Mouse (Mus musculus) kidney, adult 8-10 months (tissue): ENCODE data around the gene Abca7.

Experiments
- DNase-seq, 2 experiments: peaks; one replicate each; pipeline ENCODE4 v3.0.0; 2022

Gene Abca7

DNA sequence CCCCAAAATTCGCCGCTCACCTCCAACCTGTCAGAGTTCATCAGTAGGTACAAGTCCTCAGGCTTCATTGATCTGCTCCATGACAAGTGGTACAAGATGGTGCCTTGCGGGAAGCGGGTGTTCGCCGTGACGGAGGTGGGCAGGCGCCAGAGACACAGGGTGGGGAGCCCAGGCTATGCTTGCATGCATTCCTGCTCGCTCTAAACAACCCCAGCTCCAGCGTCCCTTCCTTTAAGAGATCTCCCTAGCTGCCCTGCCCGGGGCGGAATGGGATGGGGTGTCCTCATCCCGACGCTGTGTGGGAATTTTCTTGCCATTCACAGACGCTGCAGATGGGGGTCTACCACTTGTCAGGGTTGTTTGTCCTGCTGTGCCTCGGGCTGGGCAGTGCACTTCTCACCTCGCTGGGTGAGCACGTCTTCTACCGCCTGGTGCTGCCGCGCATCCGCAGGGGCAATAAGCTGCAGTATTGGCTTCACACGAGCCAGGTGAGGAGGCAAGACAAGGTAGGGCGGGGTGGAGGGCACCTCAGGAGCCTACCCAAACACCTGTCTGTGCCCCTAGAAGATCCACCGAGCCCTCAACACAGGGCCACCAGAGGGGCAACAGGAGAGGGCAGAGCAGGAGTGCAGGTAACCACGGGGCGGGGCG, 20.1 kb upstream of the Abca7 start:
- no peak for DNase-seq

DNA sequence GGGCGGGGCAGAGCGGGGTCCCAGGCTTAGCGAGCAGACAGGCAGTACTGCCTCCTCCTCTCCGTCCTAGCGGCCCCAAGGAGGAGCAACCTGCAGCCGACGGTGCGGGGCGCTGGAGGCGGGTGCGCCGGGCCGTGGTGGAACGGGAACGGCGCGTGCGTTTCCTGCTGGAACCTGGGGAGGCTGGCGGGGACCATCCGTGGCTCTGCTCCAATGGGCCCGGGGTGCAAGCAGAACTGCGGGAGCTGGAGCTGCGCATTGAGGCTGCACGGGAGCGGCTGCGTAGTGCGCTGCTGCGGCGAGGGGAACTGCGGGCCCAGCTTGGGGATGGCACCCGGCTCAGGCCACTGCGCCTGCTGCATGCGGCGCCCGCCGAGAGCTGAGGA, 19.6 kb upstream of the Abca7 start:
- no peak for DNase-seq

DNA sequence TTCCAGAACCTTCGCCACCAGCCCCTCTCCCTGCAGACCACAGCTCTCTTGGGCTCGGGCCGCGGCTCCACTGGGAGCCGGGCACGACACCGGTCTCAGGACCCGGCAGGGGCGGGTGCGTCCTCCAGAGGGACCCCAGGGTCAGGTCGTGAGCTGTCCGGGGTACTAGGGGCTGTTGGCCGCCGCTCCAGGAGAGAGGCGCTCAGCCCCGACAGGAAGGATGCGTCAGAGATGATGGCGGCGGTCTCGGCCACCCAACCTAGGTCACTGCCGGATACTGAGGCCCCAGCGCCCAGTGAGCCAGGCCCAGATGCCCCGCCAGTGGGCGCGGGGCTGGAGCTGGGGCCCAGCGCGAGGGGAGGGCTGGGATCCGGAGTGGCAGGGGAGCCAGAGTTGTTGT, 19.0 kb upstream of the Abca7 start:
- DNase-seq = no peak

- no peak for DNase-seq
Observed at GRCm38 (mm10) chr10:79978061-79978460, 18.2 kb upstream of the Abca7 start.

- DNase-seq = no peak
Observed at GRCm38 (mm10) chr10:79979401-79980155, 16.7 kb upstream of the Abca7 start.

- DNase-seq = no peak
Observed at GRCm38 (mm10) chr10:79983205-79983604, 13.1 kb upstream of the Abca7 start.

- DNase-seq = peak; percentile 80 to 87
Observed at GRCm38 (mm10) chr10:79983670-79984069, 12.6 kb upstream of the Abca7 start.

DNA sequence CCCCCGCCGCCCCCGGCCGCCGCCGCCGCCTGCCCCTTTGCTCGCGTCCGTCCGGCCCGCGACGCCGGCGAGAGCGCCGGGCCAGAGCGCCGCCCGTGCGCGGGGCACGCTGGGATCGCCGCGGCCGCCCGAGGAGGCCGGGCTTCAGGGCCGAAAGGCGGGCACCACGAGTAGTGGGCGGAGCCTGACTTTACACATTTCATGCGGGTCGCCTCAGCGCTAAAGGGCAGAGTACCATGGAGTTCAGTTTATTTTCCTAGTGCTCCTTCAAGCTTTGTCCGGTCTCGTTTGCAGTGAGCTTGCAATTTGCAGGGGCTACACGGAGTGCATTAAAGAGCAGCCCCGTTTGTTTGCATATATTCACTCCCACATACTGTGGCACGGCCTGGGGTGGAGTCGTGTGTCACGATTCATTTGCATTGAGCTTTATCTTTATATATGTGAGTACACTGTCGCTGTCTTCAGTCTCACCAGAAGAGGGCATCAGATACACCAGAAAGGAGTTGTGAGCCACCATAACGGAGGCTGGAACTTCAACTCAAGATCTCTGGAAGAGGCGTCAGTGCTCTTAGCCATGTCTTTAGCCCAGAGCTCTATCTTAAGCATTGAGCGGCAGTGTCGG, 12.0 kb upstream of the Abca7 start, which contains the start of gene Tmem259:
Tmem259 (minus strand) TSS at position 136 of the 622 bp plus-strand sequence.
- peak; percentile 89 for DNase-seq

GRCm38 (mm10) chr10:79984871-79985270, 11.4 kb upstream of the Abca7 start:
- peak; percentile 99 to 100 for DNase-seq

DNA sequence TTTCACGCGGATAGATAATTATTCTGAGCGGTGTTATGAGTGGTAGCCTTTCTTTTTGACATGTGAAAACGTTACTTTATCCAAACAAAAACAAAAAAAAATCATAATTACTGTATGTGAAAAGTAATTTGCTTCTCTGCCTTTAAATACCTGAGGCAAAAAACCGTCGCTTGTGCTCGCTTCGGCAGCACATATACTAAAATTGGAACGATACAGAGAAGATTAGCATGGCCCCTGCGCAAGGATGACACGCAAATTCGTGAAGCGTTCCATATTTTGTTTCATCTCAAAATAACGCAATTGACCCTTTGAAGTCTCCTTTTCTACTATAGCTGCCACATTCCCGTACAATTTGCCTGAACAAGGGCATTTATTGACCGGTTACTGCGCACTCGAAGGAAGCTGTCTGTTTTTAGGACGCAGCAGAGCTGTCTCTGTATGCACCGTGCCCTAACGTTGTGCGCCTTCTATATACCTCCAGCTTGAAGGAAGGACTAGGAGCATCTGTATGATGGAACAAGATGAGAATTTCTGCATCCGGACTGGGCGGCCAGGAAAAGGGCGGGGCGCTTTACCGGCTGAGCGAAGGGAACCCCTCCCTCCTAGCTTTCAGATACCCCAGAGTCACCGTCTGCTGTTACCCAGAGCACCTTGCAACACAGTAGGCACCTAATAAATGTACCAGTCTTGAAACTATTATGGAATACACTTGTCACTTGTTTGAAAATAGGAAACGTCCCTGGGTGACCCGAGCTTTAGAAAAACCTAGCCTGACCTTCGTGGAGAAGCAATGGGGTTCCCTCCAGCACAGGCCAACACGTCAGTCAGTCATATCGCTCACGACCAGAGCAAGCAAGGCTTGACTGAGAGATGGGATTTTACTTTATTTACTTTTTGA, 10.7 kb upstream of the Abca7 start:
- DNase-seq = peak; percentile 65 to 66

- no peak for DNase-seq
Observed at GRCm38 (mm10) chr10:79986232-79986878, 9.9 kb upstream of the Abca7 start.

DNA sequence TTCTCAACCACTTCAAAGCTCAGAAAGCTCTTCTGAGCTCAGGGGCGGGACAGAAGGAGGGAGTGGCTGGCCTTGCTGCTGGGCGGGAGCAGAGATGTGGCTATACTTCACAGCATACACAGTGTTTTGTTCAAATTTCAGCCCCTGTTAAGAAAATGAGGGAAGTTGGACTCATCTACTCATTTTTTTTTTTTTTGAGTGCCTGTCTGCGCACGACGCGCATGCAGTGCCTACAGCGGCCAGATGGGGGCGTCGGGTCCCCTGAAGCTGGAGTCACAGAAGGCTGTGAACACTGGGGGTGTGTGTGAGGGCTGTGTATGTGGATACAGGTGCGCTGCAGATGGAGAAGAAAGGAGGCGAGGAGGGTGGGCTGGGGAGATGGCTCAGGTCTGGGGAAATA, 9.3 kb upstream of the Abca7 start:
- DNase-seq = peak; percentile 75 to 89

DNA sequence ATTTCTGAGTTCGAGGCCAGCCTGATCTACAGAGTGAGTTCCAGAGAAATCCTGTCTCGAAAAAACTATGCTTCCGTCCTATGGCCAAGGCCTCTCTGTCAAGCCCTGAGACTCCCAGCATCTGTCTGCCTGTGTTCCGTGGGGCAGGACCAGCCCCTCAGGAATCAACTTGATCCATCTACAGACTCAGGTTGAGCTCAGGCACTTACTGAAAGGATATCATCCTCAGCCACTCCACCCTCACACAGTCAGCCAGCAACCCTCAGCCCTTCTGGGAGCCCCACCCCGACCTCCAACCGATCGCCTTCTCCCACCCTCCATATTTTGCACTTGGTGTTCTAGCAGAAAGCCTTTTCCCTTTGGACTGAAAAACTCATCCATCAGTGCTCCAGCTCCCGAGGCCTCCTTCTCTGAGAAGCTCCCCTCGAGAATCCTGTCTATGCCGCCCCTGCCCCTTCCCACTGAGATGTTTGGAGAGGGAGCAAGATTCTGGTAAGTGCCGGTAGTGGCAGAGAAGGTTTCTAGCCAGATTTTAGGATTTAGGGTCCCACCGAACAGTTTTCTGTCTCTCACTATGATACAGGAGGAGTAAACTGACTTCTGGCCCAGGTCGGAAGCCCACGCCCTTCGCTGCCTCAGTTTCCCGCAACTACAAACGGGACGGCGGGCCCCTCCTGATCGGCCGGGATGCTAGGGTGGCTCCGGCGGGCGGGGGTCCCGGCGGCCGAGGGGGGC, 8.4 kb upstream of the Abca7 start:
- no peak for DNase-seq

DNA sequence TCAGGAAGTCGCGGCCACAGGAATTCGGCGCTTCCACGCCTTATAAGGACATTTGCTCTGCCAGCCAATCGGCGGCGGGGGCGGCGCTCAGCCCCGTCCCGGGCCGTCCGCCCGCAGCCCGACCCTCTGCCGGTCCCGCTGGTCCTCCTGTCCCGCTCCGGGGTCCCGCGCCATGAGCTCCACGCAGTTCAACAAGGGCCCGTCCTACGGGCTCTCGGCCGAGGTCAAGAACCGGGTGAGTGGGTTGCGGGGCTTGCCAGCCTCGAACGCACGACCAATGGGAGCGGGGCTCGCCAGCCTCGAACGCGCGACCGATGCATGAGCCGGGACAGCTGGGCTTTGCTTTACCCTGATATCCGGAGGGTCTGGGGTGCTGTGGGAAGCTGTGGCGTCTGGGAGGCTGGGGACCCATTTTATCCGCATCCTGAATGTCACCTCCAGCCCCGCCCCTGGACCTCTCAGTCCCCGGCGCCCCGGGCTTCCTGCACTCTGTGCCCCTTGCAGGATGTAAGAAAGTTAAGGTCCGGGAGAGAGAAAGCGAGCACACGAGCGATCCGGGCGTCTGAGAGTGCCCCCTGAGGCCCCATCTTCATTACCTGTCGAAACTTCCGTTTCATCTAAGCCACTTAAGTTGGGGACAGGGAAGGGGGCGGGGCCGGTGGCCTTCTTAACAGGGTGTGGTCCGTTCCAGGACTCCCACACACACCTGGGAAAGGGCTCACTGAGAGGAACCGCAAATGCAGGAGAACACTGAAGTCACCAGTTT, 7.6 kb upstream of the Abca7 start, which contains the start of gene Cnn2:
Cnn2 (plus strand) TSS at position 79 of the 766 bp plus-strand sequence.
- DNase-seq = peak; percentile 48 to 57

DNA sequence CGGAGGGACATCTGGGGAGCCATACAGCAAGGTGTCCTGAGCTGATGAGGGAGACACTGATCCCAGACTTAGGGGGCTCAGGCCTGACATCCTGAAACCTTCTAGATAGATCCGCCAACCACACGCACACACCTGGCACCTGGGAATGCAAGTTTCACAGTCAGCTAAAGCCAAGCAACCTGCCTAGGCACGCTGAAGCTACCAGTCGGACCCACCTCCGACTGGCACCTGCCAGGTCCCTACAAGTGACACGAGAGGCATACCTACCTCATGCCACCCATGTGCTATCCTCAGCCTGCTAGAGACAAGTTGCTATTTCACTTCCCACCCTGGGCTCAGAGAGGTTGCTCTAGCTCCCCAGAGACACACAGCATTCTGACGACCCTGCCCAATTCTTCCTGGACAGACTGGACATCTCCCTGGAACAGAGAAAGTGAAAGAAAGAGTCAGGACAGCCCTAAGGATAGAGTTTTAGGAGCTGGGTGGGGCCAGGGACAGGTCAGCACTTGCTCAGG, 7.0 kb upstream of the Abca7 start:
- DNase-seq = no peak

- DNase-seq = no peak
Observed at GRCm38 (mm10) chr10:79989870-79990269, 6.4 kb upstream of the Abca7 start.

DNA sequence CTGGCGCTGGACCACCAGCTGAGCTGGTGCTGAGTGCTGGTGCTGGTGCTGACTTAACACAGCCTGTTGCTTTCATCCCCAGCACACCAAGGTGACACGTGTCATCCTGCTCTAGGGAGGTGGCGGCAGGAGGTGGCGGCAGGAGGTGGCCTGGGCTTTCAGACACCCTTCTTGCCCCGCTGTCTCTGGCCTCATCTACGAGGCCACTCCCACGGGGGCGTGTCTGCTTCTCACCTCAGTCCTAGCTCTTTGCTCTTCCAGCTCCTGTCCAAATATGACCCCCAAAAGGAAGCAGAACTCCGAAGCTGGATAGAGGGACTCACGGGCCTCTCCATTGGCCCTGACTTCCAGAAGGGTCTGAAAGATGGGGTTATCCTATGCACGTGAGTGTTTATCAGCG, 5.2 kb upstream of the Abca7 start:
- DNase-seq = no peak

- DNase-seq = no peak
Observed at GRCm38 (mm10) chr10:79991548-79991947, 4.7 kb upstream of the Abca7 start.

- no peak for DNase-seq
Observed at GRCm38 (mm10) chr10:79994397-79995115, 1.7 kb upstream of the Abca7 start.

DNA sequence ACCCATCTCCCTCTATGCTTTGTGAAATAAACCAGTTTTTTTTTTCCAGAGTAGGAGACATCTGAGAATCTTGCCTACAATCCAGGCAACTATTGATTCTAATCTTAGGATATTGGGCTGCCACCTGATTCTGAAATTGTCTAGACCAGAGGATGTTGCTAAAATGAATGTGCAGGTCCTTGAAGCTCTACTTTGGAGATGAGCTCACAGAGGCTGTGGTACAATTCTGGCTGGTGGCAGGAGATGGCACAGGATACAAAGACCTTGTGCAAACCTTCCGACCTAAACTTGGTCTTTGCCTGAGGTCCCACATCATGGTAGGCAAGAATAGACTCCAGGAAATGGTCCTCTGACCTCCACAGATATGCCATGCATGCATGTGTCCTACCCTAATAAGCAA, 658 bp upstream of the Abca7 start:
- no peak for DNase-seq
